Mouse (Mus musculus): ENCODE results near the gene Col23a1. TPM values are rescaled to one million over a fixed set of nuclear protein-coding genes. Genes with fewer than 3 reads are reported as not detected.
"Not testable (repeated sequence)": the region's sequence is repeated elsewhere in the genome, so short reads cannot be mapped to it uniquely, and the experiment has no call there.

The Col23a1 gene
- polyA plus RNA-seq, 1 experiment from 2014 or later: 6.1 TPM

- Histone ChIP-seq H3K9me3 (no peaks in the 10 kb centered on the region), H3K27ac (peak overlapping the region; percentile 89), H3K36me3 (replicated peaks) (peaks cover 32% of the 10 kb centered on the region), H3K27me3 (ENCODE audit: poor library complexity, severe bottlenecking) (no peaks in the 10 kb centered on the region), H3K4me1 (peaks cover 40% of the 10 kb centered on the region), H3K4me3 (peak overlapping the region; percentile 91)
- 53% methylated on average over 8 of the region's 8 CpGs for WGBS
- no peak for DNase-seq (ENCODE audit: extremely low spot score, low spot score)
These were observed 329.2 kb downstream of the Col23a1 start for GRCm38 (mm10) chr11:51618894-51619408.

DNA sequence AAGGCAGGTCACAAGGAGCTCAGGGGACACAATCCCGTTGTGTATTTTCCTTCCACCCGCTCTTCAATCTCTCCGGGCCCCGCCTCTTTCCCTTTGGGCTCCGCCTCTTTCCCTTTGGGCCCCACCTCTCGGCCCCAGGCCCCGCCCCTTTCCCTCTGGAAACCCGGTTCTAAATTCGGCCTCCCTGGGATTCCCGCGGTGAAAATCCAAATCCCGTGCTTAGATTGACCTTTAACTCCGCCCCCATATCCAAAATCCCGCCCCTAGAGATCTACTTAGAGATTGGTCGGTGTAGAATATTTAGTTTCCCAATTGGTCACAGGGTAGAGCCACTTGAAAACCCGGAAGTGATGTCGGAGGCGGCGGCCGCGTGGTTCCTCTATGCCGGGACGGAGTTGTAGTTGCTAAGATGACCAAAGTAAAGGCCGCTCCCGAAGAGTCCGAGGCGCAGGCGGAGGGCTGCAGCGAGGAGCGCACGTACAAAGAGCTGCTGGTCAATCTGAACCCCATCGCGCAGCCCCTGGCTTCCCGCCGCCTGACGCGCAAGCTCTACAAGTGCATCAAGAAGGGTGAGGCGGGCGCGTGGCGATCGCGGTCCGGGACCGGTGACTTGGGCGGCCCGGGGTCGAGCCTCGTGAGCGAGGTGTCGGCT is 329.8 kb downstream of the Col23a1 start, which contains the start of gene Nhp2:
TSS of gene Nhp2 (plus strand) at position 327 of the 652 bp plus-strand sequence.
- Histone ChIP-seq H3K4me1 (peaks cover 38% of the 10 kb centered on the region), H3K36me3 (replicated peaks) (peaks cover 38% of the 10 kb centered on the region), H3K4me3 (peak within 1 kb of the TSS; percentile 91), H3K27ac (peak within 1 kb of the TSS; percentile 89), H3K9me3 (no peaks in the 10 kb centered on the region), H3K27me3 (ENCODE audit: poor library complexity, severe bottlenecking) (no peaks in the 10 kb centered on the region)
- under 1% methylated on average over 51 of the region's 51 CpGs for WGBS
- peak; percentile 94 for DNase-seq (ENCODE audit: extremely low spot score, low spot score)

DNA sequence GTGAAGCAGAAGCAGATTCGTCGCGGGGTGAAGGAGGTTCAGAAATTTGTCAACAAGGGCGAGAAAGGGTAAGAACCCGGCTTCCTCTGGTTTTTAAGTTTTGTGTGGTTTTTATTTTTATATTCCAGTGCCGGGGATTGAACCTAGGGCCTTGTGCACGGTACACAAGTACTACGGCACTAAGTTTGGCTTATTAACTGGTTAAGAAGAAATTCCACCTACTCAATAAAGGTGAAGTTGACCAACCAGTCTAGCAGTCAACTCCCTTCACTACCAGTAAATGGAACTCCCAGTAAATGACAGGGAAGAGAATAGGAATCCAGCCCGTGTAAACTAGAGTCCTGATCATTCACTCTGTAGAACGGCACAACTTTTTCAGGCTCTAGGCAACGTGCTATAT is 330.4 kb downstream of the Col23a1 start:
- WGBS: 4% methylated on average over 11 of the region's 11 CpGs
- Histone ChIP-seq H3K4me1 (peaks cover 33% of the 10 kb centered on the region), H3K27me3 (ENCODE audit: poor library complexity, severe bottlenecking) (no peaks in the 10 kb centered on the region), H3K36me3 (replicated peaks) (peaks cover 44% of the 10 kb centered on the region), H3K9me3 (no peaks in the 10 kb centered on the region), H3K27ac (peak overlapping the region; percentile 89), H3K4me3 (peak overlapping the region; percentile 91)
- no peak for DNase-seq (ENCODE audit: extremely low spot score, low spot score)

DNA sequence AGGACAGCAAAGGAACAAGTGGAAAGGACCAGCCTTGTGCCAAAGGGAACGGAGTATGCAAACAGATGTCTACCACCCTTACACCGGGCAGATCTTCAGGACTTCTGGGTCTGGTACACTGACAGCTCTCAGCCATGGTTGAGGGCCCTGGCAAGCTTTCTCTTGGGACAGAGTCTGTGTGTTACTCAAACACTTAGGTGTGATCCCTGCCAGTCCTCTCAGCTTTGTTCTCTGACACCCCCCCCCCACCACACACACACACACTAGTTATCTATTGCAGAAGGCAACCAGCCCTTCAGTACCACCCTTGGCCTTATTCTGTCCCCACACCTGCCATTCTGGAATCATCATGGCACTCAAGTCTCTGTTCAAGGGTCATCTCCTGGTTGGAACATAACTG is 332.1 kb downstream of the Col23a1 start:
- Histone ChIP-seq H3K9me3 (no peaks in the 10 kb centered on the region), H3K36me3 (replicated peaks) (peaks cover 60% of the 10 kb centered on the region), H3K4me1 (peaks cover 23% of the 10 kb centered on the region), H3K27me3 (ENCODE audit: poor library complexity, severe bottlenecking) (no peaks in the 10 kb centered on the region), H3K27ac (no peak overlapping the region), H3K4me3 (peak overlapping the region; percentile 91; the same call in 1 of the 2 replicates)
- DNase-seq (ENCODE audit: extremely low spot score, low spot score): no peak
- WGBS: 96% methylated on average over 2 of the region's 2 CpGs

- H3K27ac ChIP-seq: no peak overlapping the region
- DNase-seq (ENCODE audit: extremely low spot score, low spot score): no peak
- no peaks in the 10 kb centered on the region for H3K9me3 ChIP-seq
- H3K27me3 ChIP-seq (ENCODE audit: poor library complexity, severe bottlenecking): no peaks in the 10 kb centered on the region
- peaks cover 73% of the 10 kb centered on the region for H3K36me3 ChIP-seq (replicated peaks)
- no peak overlapping the region for H3K4me3 ChIP-seq
- 89% methylated on average over 7 of the region's 7 CpGs for WGBS
- peaks cover 23% of the 10 kb centered on the region for H3K4me1 ChIP-seq
These were observed 333.3 kb downstream of the Col23a1 start for GRCm38 (mm10) chr11:51622971-51623491.

GRCm38 (mm10) chr11:51625187-51625820 is 335.6 kb downstream of the Col23a1 start:
- 88% methylated on average over 5 of the region's 5 CpGs for WGBS
- H3K27ac ChIP-seq: no peak overlapping the region
- no peaks in the 10 kb centered on the region for H3K9me3 ChIP-seq
- no peak overlapping the region for H3K4me3 ChIP-seq
- no peaks in the 10 kb centered on the region for H3K27me3 ChIP-seq (ENCODE audit: poor library complexity, severe bottlenecking)
- H3K4me1 ChIP-seq: peaks cover 16% of the 10 kb centered on the region
- DNase-seq (ENCODE audit: extremely low spot score, low spot score): no peak
- peaks cover 90% of the 10 kb centered on the region for H3K36me3 ChIP-seq (replicated peaks)

DNA sequence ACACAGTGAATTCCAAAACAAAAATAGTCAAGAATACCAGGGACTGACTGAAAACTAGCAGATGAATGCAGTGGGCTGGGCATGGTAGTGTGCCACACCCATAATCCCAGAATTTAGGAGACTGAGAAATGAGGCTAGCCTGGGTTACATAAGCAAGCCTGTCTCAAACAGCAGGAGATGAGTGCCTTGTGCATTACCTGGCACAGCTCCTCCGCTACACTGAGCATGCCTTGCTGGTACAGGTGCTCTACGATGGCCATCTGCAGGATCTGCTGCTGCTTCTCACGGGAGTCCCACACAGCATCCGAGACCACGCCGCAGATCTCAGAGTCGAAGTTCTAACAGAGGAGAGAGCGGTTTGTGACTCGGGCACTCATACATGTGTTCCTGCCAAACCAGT is 337.7 kb downstream of the Col23a1 start:
- Histone ChIP-seq H3K9me3 (no peaks in the 10 kb centered on the region), H3K27me3 (ENCODE audit: poor library complexity, severe bottlenecking) (no peaks in the 10 kb centered on the region), H3K4me1 (no peaks in the 10 kb centered on the region), H3K4me3 (no peak overlapping the region), H3K36me3 (replicated peaks) (peaks cover 80% of the 10 kb centered on the region), H3K27ac (no peak overlapping the region)
- no peak for DNase-seq (ENCODE audit: extremely low spot score, low spot score)
- 94% methylated on average over 9 of the region's 9 CpGs for WGBS

DNA sequence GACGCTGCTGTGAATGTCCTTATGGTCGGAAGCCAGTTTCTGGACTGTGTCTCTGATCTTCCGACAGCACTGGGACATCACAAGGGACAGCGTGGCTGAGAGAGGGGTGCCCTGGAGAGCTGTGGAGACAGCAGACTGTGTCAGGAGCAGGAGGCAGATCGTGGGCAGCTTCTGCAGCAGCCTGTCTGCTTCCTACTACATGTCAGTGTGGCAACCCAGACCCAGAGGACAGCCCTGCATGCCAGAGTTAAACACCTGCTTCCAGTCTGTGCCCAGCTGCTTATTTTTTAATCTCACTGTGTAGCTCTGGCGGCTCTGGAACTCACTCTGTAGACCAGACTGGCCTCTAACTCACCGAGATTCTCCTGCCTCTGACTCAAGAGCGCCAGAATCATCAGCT is 338.2 kb downstream of the Col23a1 start:
- Histone ChIP-seq H3K9me3 (no peaks in the 10 kb centered on the region), H3K36me3 (replicated peaks) (peaks cover 75% of the 10 kb centered on the region), H3K4me3 (no peak overlapping the region), H3K27me3 (ENCODE audit: poor library complexity, severe bottlenecking) (no peaks in the 10 kb centered on the region), H3K4me1 (no peaks in the 10 kb centered on the region), H3K27ac (no peak overlapping the region)
- WGBS: 90% methylated on average over 8 of the region's 8 CpGs
- no peak for DNase-seq (ENCODE audit: extremely low spot score, low spot score)

GRCm38 (mm10) chr11:51629651-51630314 is 340.1 kb downstream of the Col23a1 start:
- peaks cover 9% of the 10 kb centered on the region for H3K4me1 ChIP-seq
- no peaks in the 10 kb centered on the region for H3K9me3 ChIP-seq
- H3K36me3 ChIP-seq (replicated peaks): peaks cover 60% of the 10 kb centered on the region
- H3K4me3 ChIP-seq: no peak overlapping the region
- no peak for DNase-seq (ENCODE audit: extremely low spot score, low spot score)
- H3K27ac ChIP-seq: no peak overlapping the region
- WGBS: 89% methylated on average over 15 of the region's 15 CpGs
- no peaks in the 10 kb centered on the region for H3K27me3 ChIP-seq (ENCODE audit: poor library complexity, severe bottlenecking)

GRCm38 (mm10) chr11:51632130-51632753 is 342.5 kb downstream of the Col23a1 start:
- no peaks in the 10 kb centered on the region for H3K9me3 ChIP-seq
- no peak overlapping the region for H3K4me3 ChIP-seq
- no peaks in the 10 kb centered on the region for H3K27me3 ChIP-seq (ENCODE audit: poor library complexity, severe bottlenecking)
- DNase-seq (ENCODE audit: extremely low spot score, low spot score): no peak
- no peak overlapping the region for H3K27ac ChIP-seq
- H3K36me3 ChIP-seq (replicated peaks): peaks cover 35% of the 10 kb centered on the region
- peaks cover 27% of the 10 kb centered on the region for H3K4me1 ChIP-seq
- 92% methylated on average over 6 of the region's 6 CpGs for WGBS

DNA sequence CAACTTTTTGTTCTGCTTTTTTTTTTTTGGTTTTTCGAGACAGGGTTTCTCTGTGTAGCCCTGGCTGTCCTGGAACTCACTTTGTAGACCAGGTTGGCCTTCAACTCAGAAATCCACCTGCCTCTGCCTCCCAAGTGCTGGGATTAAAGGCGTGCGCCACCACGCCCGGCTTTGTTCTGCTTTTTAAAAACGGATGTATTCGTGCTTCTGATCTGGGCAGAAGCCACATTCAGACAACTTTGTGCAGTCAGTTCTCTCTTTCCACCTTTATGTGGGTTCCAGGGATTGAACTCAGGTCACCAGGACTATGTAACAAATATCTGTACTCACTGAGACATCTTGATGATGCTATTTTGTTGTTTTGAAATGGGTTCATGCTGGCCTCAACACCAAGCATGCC is 343.5 kb downstream of the Col23a1 start:
- not testable (repeated sequence) for H3K9me3 ChIP-seq; H3K4me3 ChIP-seq; DNase-seq (ENCODE audit: extremely low spot score, low spot score); H3K27me3 ChIP-seq (ENCODE audit: poor library complexity, severe bottlenecking); H3K27ac ChIP-seq
- peaks cover 26% of the 10 kb centered on the region for H3K36me3 ChIP-seq (replicated peaks)
- 88% methylated on average over 7 of the region's 7 CpGs for WGBS
- H3K4me1 ChIP-seq: peaks cover 36% of the 10 kb centered on the region
